Comparison of ENCODE assay signal across 11 mouse cellular contexts in the genomic region with DNA sequence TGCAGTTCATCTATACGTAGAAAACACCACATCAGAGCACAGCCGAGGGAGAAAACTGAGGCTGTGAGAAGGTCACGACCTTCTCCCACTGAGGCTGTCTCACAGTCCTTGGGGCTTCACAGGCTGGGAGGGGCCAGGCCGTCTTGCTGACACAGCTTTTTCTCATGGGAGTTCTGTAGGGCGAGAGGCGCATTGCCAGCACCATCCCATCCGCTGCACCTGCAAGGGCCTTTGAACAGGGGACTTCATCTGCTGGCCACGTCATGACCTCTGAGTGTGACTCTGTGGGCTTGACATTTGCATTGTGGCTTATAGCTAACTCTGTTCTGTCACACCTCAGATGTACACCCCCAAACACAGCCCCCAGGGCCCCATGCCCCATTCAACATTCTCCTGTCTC. TPM values are rescaled to one million over a fixed set of nuclear protein-coding genes. Genes with fewer than 3 reads are reported as not detected.
DNase-seq lines count a peak whose midpoint lies in the region; ATAC-seq and TF ChIP-seq lines count a peak whose summit lies in the region.
"Had no signal": no experiment of that assay in that cellular context is flagged by ENCODE, and none has a peak within 500 bp of the region (broad histone marks: within the 10 kb centered on the region; RNA-seq: fewer than 3 reads in every experiment).

No protein-coding gene starts in this region.

- WGBS in kidney, embryonic 14.5 days: 22% methylated on average over 8 of the region's 8 CpGs
- WGBS in bone marrow, adult 2 months: 63% methylated on average over 8 of the region's 8 CpGs
- WGBS in intestine, embryonic 15.5 days: 51% methylated on average over 8 of the region's 8 CpGs

- no peaks in the 10 kb centered on the region for H3K9me3 ChIP-seq in kidney, embryonic 14.5 days (ENCODE audit: control insufficient read depth, low read length)
- H3K9me3 ChIP-seq in ES-Bruce4 (replicated peaks; ENCODE audit: control insufficient read depth, insufficient read depth, low read length, poor library complexity, severe bottlenecking): no peaks in the 10 kb centered on the region
- no peaks in the 10 kb centered on the region for H3K9me3 ChIP-seq in intestine, embryonic 15.5 days
- H3K9me3 ChIP-seq: liver, embryonic 15.5 days; midbrain, embryonic 12.5 days had no signal

- peak overlapping the region; percentile 69; the same call in 1 of the 2 replicates for H3K27ac ChIP-seq in kidney, embryonic 14.5 days (ENCODE audit: low read depth, low read length)
- peak overlapping the region; percentile 89 for H3K27ac ChIP-seq in ES-Bruce4 (ENCODE audit: insufficient read depth, low read length)
- no peak overlapping the region for H3K27ac ChIP-seq in bone marrow, adult 2 months (ENCODE audit: control insufficient read depth, insufficient read depth, low read depth, low read length, poor library complexity)
- H3K27ac ChIP-seq in intestine, embryonic 15.5 days: no peak overlapping the region
- H3K27ac ChIP-seq: liver, embryonic 15.5 days; midbrain, embryonic 12.5 days had no signal

- TF ChIP-seq EP300 in ES-Bruce4 (IDR thresholded peaks at IDR 0.05; ENCODE audit: insufficient read depth, low read depth, low read length): peak; percentile 84

- no peaks in the 10 kb centered on the region for H3K36me3 ChIP-seq in kidney, embryonic 14.5 days (ENCODE audit: control insufficient read depth, insufficient read depth, low read length)
- no peaks in the 10 kb centered on the region for H3K36me3 ChIP-seq in ES-Bruce4 (ENCODE audit: control insufficient read depth, insufficient read depth, low read length, poor library complexity, severe bottlenecking)
- no peaks in the 10 kb centered on the region for H3K36me3 ChIP-seq in intestine, embryonic 15.5 days
- H3K36me3 ChIP-seq: liver, embryonic 15.5 days; midbrain, embryonic 12.5 days had no signal

- H3K27me3 ChIP-seq in kidney, embryonic 14.5 days (ENCODE audit: control insufficient read depth, insufficient read depth, low read length): no peaks in the 10 kb centered on the region
- H3K27me3 ChIP-seq in ES-Bruce4 (ENCODE audit: control insufficient read depth, insufficient read depth, low read length, poor library complexity, severe bottlenecking): no peaks in the 10 kb centered on the region
- 0 out of 2 replicates have a peak, but pooled peaks cover 2% of the 10 kb centered on the region for H3K27me3 ChIP-seq in intestine, embryonic 15.5 days (replicated peaks)
- H3K27me3 ChIP-seq: midbrain, embryonic 12.5 days had no signal

- DNase-seq in kidney, adult 9 months: no peak
- peak; percentile 73 to 83 for DNase-seq in thymus, adult 18-20 months
- no peak for DNase-seq in right cerebral cortex, postnatal 10 days (ENCODE audit: low spot score in 2 of 2)
- DNase-seq: cerebellum, postnatal 36 days; right cerebral cortex, adult 18-20 months had no signal

- H3K4me2 ChIP-seq in kidney, embryonic 14.5 days (replicated peaks; ENCODE audit: low read depth, low read length): no peak overlapping the region
- H3K4me2 ChIP-seq in intestine, embryonic 15.5 days (replicated peaks): no peak overlapping the region
- H3K4me2 ChIP-seq: liver, embryonic 15.5 days had no signal

- no peak overlapping the region for H3K9ac ChIP-seq in kidney, embryonic 14.5 days (ENCODE audit: low read depth, low read length)
- H3K9ac ChIP-seq in ES-Bruce4 (ENCODE audit: low read depth, poor library complexity, severe bottlenecking): no peak overlapping the region
- H3K9ac ChIP-seq in intestine, embryonic 15.5 days: no peak overlapping the region
- H3K9ac ChIP-seq: liver, embryonic 15.5 days; midbrain, embryonic 12.5 days had no signal

- H3K4me1 ChIP-seq in kidney, embryonic 14.5 days (ENCODE audit: control insufficient read depth, insufficient read depth, low read length): peaks cover 27% of the 10 kb centered on the region
- peaks cover 14% of the 10 kb centered on the region for H3K4me1 ChIP-seq in ES-Bruce4 (ENCODE audit: control insufficient read depth, insufficient read depth, low read length)
- peaks cover 1% of the 10 kb centered on the region; the same call in 1 of the 2 replicates for H3K4me1 ChIP-seq in bone marrow, adult 2 months (ENCODE audit: control insufficient read depth, insufficient read depth, low read length)
- peaks cover 23% of the 10 kb centered on the region for H3K4me1 ChIP-seq in intestine, embryonic 15.5 days (replicated peaks)

- no peak overlapping the region for H3K4me3 ChIP-seq in kidney, embryonic 14.5 days (ENCODE audit: low read length)
- H3K4me3 ChIP-seq in ES-Bruce4 (ENCODE audit: low read depth, low read length): peak overlapping the region; percentile 1; the same call in 1 of the 2 replicates
- no peak overlapping the region for H3K4me3 ChIP-seq in bone marrow, adult 2 months (replicated peaks; ENCODE audit: control insufficient read depth, low read depth, low read length)
- H3K4me3 ChIP-seq in intestine, embryonic 15.5 days (replicated peaks): no peak overlapping the region
- H3K4me3 ChIP-seq: liver, embryonic 15.5 days; midbrain, embryonic 12.5 days had no signal

- TF ChIP-seq POLR2A in ES-Bruce4 (IDR thresholded peaks at IDR 0.05; ENCODE audit: insufficient read depth, low read length): no peak
- peak; percentile 6; the same call in 1 of the 2 replicates for TF ChIP-seq POLR2A in bone marrow, adult 2 months (IDR thresholded peaks at IDR 0.05; ENCODE audit: borderline replicate concordance, control insufficient read depth, low read depth, low read length)

- ATAC-seq in kidney, embryonic 14.5 days (ENCODE audit: low FRiP score, low TSS enrichment): no peak
- no peak for ATAC-seq in intestine, embryonic 15.5 days

- TF ChIP-seq CTCF in ES-Bruce4 (IDR thresholded peaks at IDR 0.05; ENCODE audit: low read depth, low read length): no peak
- TF ChIP-seq CTCF in bone marrow, adult 2 months (IDR thresholded peaks at IDR 0.05; ENCODE audit: control insufficient read depth, insufficient read depth, low read length): no peak

RNA-seq across cellular contexts. Expression of gene Sec14l1, which starts 22.3 kb away (rescaled TPM):
- polyA plus RNA-seq in kidney, embryonic 14.5 days (2014; fragmentation: Nextera tagmentation; extraction: Ambion mirVana): 30.2 and 36.5 TPM in 2 replicates
- polyA plus RNA-seq in ES-Bruce4 (2011; ENCODE audit: insufficient read depth, insufficient read length, low read depth, missing spikeins): 77.5 and 77.7 TPM in 2 replicates
- polyA plus RNA-seq in bone marrow, adult 2 months (2011; ENCODE audit: insufficient read depth, insufficient read length, low replicate concordance, missing spikeins): 13.5 and 22.8 TPM in 2 replicates
- 30.4 and 30.7 TPM in 2 replicates for polyA plus RNA-seq in intestine, embryonic 15.5 days (2015; fragmentation: Nextera tagmentation; extraction: Ambion mirVana)

Comparison
In these comparisons a context has a peak if more than half of its experiments do, and no peak if none do; other contexts are left out.
1. H3K27ac ChIP-seq: peak in kidney, embryonic 14.5 days (single experiment) and ES-Bruce4 (single experiment); none in bone marrow, adult 2 months (single experiment) and intestine, embryonic 15.5 days (single experiment).
2. DNase-seq: peak in thymus, adult 18-20 months (2 of 2); none in kidney, adult 9 months (single experiment) and right cerebral cortex, postnatal 10 days (0 of 2).